In the genomic region with DNA sequence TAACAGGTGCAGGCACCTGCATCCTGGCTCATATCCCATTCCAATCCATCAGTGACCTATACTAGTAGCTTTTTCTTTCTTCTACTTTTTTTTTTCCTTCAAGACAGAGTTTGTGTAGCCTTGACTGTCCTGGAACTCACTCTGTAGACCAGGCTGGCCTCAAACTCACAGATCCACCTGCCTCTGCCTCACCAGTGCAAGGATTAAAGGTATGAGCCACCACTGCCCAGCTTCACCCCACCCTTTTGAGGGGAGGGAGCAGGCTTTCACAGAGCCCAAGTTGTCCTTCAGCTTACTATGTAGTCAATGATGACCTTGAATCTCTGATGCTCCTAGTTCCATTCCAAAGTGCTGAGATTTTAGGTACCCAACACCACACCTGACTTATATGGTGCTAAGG, we compare ENCODE assay signal across 13 mouse cellular contexts. TPM values are rescaled to one million over a fixed set of nuclear protein-coding genes. Genes with fewer than 3 reads are reported as not detected.
DNase-seq lines count a peak whose midpoint lies in the region; ATAC-seq and TF ChIP-seq lines count a peak whose summit lies in the region.
"Had no signal": no experiment of that assay in that cellular context is flagged by ENCODE, and none has a peak within 500 bp of the region (broad histone marks: within the 10 kb centered on the region; RNA-seq: fewer than 3 reads in every experiment).

No protein-coding gene starts in this region.

- peaks cover 21% of the 10 kb centered on the region; the same call in 1 of the 2 replicates for H3K4me1 ChIP-seq in kidney, adult 2 months (ENCODE audit: control insufficient read depth, insufficient read depth, low read length)
- H3K4me1 ChIP-seq in midbrain, embryonic 15.5 days, result peaks cover 27% of the 10 kb centered on the region
- peaks cover 18% of the 10 kb centered on the region for H3K4me1 ChIP-seq in midbrain, embryonic 14.5 days (ENCODE audit: control insufficient read depth, insufficient read depth, low read length)
- peaks cover 26% of the 10 kb centered on the region for H3K4me1 ChIP-seq in stomach, embryonic 16.5 days (ENCODE audit: control insufficient read depth, insufficient read depth, low read length)

- TF ChIP-seq POLR2A in kidney, adult 2 months (IDR thresholded peaks at IDR 0.05; ENCODE audit: low read depth, low read length), result no peak

- H3K9me3 ChIP-seq in midbrain, embryonic 15.5 days, result no peaks in the 10 kb centered on the region
- no peaks in the 10 kb centered on the region for H3K9me3 ChIP-seq in midbrain, embryonic 14.5 days (ENCODE audit: control insufficient read depth, low read length)
- no peaks in the 10 kb centered on the region for H3K9me3 ChIP-seq in stomach, embryonic 16.5 days (replicated peaks; ENCODE audit: control insufficient read depth, low read length)

- peak; percentile 91 for DNase-seq in heart, adult 11 months
- DNase-seq in heart, postnatal 4 days, result no peak
- no peak for DNase-seq in kidney, adult 2 months
- no peak for DNase-seq in kidney, postnatal 14 days
- no peak for DNase-seq in midbrain, embryonic 14.5 days
- DNase-seq in left cerebral cortex, adult 8-10 months (ENCODE audit: low spot score in 2 of 2), result no peak
- DNase-seq: left cerebral cortex, postnatal 4 days had no signal

- no peak overlapping the region for H3K4me3 ChIP-seq in kidney, adult 2 months (ENCODE audit: insufficient read depth, low read depth, low read length)
- no peak overlapping the region for H3K4me3 ChIP-seq in midbrain, embryonic 15.5 days
- no peak overlapping the region for H3K4me3 ChIP-seq in midbrain, embryonic 14.5 days (replicated peaks; ENCODE audit: low read depth, low read length)
- no peak overlapping the region for H3K4me3 ChIP-seq in stomach, embryonic 16.5 days (replicated peaks; ENCODE audit: low read length)

- TF ChIP-seq CTCF in kidney, adult 2 months (conservative IDR thresholded peaks at IDR 0.05; ENCODE audit: insufficient read depth, insufficient read length, low read depth, low read length), result no peak

- H3K4me2 ChIP-seq in midbrain, embryonic 15.5 days, result peak overlapping the region; percentile 96; the same call in 1 of the 2 replicates
- no peak overlapping the region for H3K4me2 ChIP-seq in midbrain, embryonic 14.5 days (ENCODE audit: low read length)
- H3K4me2 ChIP-seq in stomach, embryonic 16.5 days (ENCODE audit: low read depth, low read length), result no peak overlapping the region

- H3K36me3 ChIP-seq in kidney, adult 2 months (ENCODE audit: control insufficient read depth, insufficient read depth, low read length), result no peaks in the 10 kb centered on the region
- no peaks in the 10 kb centered on the region for H3K36me3 ChIP-seq in midbrain, embryonic 15.5 days (replicated peaks)
- 0 out of 2 replicates have a peak, but pooled peaks cover 6% of the 10 kb centered on the region for H3K36me3 ChIP-seq in midbrain, embryonic 14.5 days (ENCODE audit: control insufficient read depth, insufficient read depth, low read length)
- H3K36me3 ChIP-seq in stomach, embryonic 16.5 days (ENCODE audit: control insufficient read depth, insufficient read depth, low read length), result no peaks in the 10 kb centered on the region; the same call in 1 of the 2 replicates

- H3K27me3 ChIP-seq in kidney, adult 2 months (replicated peaks; ENCODE audit: control insufficient read depth, insufficient read depth, low read length), result no peaks in the 10 kb centered on the region
- peaks cover 17% of the 10 kb centered on the region for H3K27me3 ChIP-seq in midbrain, embryonic 15.5 days (replicated peaks)
- peaks cover 21% of the 10 kb centered on the region for H3K27me3 ChIP-seq in midbrain, embryonic 14.5 days (ENCODE audit: control insufficient read depth, insufficient read depth, low read length)
- H3K27me3 ChIP-seq in stomach, embryonic 16.5 days (ENCODE audit: control insufficient read depth, insufficient read depth, low read length), result peaks cover 11% of the 10 kb centered on the region

- no peak for ATAC-seq in midbrain, embryonic 15.5 days (replicated peaks)
- no peak for ATAC-seq in midbrain, embryonic 14.5 days (ENCODE audit: low FRiP score, low TSS enrichment)
- no peak for ATAC-seq in stomach, embryonic 16.5 days (ENCODE audit: insufficient read depth, low FRiP score)
- ATAC-seq: CD4-positive, CD25-positive, alpha-beta regulatory T cell, adult 4 months had no signal

- H3K27ac ChIP-seq in kidney, adult 2 months (ENCODE audit: insufficient read depth, low read depth, low read length), result peak overlapping the region; percentile 53
- H3K27ac ChIP-seq in midbrain, embryonic 15.5 days, result no peak overlapping the region
- no peak overlapping the region for H3K27ac ChIP-seq in midbrain, embryonic 14.5 days (replicated peaks; ENCODE audit: low read depth, low read length)
- peak overlapping the region; percentile 92 for H3K27ac ChIP-seq in stomach, embryonic 16.5 days (ENCODE audit: low read length)

- H3K9ac ChIP-seq in midbrain, embryonic 15.5 days, result no peak overlapping the region
- H3K9ac ChIP-seq in midbrain, embryonic 14.5 days (replicated peaks; ENCODE audit: low read length), result no peak overlapping the region
- H3K9ac ChIP-seq in stomach, embryonic 16.5 days (ENCODE audit: low read length), result 0 out of 2 replicates have a peak overlapping the region, but pooled peaks have one; percentile 93

RNA-seq across cellular contexts. Expression of a gene that starts 2.2 kb away (rescaled TPM):
- total RNA-seq in heart, postnatal 4 days (2021), result 100 to 1,000 TPM; 111 to 119 TPM
- 134 and 155 TPM in 2 replicates for polyA plus RNA-seq in kidney, adult 2 months (2012; rRNA removed)
- polyA plus RNA-seq in midbrain, embryonic 15.5 days (2015; fragmentation: Nextera tagmentation; extraction: Ambion mirVana), result 16.2 and 18.9 TPM in 2 replicates
- polyA plus RNA-seq in midbrain, embryonic 14.5 days (2014; fragmentation: Nextera tagmentation; extraction: Ambion mirVana), result 6.9 and 13.6 TPM in 2 replicates
- 17.8 and 18.0 TPM in 2 replicates for polyA plus RNA-seq in stomach, embryonic 16.5 days (2015; fragmentation: Nextera tagmentation; extraction: Ambion mirVana)
- 10 to 100 TPM; 60.5 to 66.0 (median 63.4) TPM for total RNA-seq in left cerebral cortex, adult 8-10 months (2022)

RNA-seq across cellular contexts. Expression of a gene that starts 5.7 kb away (rescaled TPM):
- total RNA-seq in heart, postnatal 4 days (2021), result not detected
- polyA plus RNA-seq in kidney, adult 2 months (2012; rRNA removed), result 0.44 and 0.99 TPM in 2 replicates
- polyA plus RNA-seq in midbrain, embryonic 15.5 days (2015; fragmentation: Nextera tagmentation; extraction: Ambion mirVana), result 1.1 and 1.3 TPM in 2 replicates
- polyA plus RNA-seq in midbrain, embryonic 14.5 days (2014; fragmentation: Nextera tagmentation; extraction: Ambion mirVana), result 0.53 and 0.78 TPM in 2 replicates
- polyA plus RNA-seq in stomach, embryonic 16.5 days (2015; fragmentation: Nextera tagmentation; extraction: Ambion mirVana), result 1.8 and 2.8 TPM in 2 replicates
- 10 to 100 TPM; 15.5 to 18.5 (median 16.6) TPM for total RNA-seq in left cerebral cortex, adult 8-10 months (2022)
- total RNA-seq: hematopoietic stem cell, adult 5-6 weeks; monocyte, adult 5-6 weeks had no signal
- polyA plus RNA-seq: CD4-positive, CD25-positive, alpha-beta regulatory T cell, adult 4 months; erythroblast, embryonic 14.5 days had no signal

RNA-seq across cellular contexts. Expression of a gene that starts 9.5 kb away (rescaled TPM):
- 100 to 1,000 TPM; 309 to 336 TPM for total RNA-seq in heart, postnatal 4 days (2021)
- 1,575 and 2,285 TPM in 2 replicates for polyA plus RNA-seq in kidney, adult 2 months (2012; rRNA removed)
- 325 and 351 TPM in 2 replicates for polyA plus RNA-seq in midbrain, embryonic 15.5 days (2015; fragmentation: Nextera tagmentation; extraction: Ambion mirVana)
- 215 and 328 TPM in 2 replicates for polyA plus RNA-seq in midbrain, embryonic 14.5 days (2014; fragmentation: Nextera tagmentation; extraction: Ambion mirVana)
- 291 and 307 TPM in 2 replicates for polyA plus RNA-seq in stomach, embryonic 16.5 days (2015; fragmentation: Nextera tagmentation; extraction: Ambion mirVana)
- 100 to 1,000 TPM; 294 to 374 (median 338) TPM for total RNA-seq in left cerebral cortex, adult 8-10 months (2022)

RNA-seq across cellular contexts. Expression of a gene that starts 9.9 kb away (rescaled TPM):
- 10 to 100 TPM; 34.4 to 35.5 TPM for total RNA-seq in heart, postnatal 4 days (2021)
- polyA plus RNA-seq in kidney, adult 2 months (2012; rRNA removed), result 133 and 146 TPM in 2 replicates
- polyA plus RNA-seq in midbrain, embryonic 15.5 days (2015; fragmentation: Nextera tagmentation; extraction: Ambion mirVana), result 101 and 105 TPM in 2 replicates
- 115 and 140 TPM in 2 replicates for polyA plus RNA-seq in midbrain, embryonic 14.5 days (2014; fragmentation: Nextera tagmentation; extraction: Ambion mirVana)
- polyA plus RNA-seq in stomach, embryonic 16.5 days (2015; fragmentation: Nextera tagmentation; extraction: Ambion mirVana), result 111 and 122 TPM in 2 replicates
- 10 to 100 TPM; 35.0 to 55.2 (median 44.9) TPM for total RNA-seq in left cerebral cortex, adult 8-10 months (2022)

RNA-seq across cellular contexts. Expression of a gene that starts 14.9 kb away (rescaled TPM):
- total RNA-seq in heart, postnatal 4 days (2021), result under 1 TPM in 1 of 2 experiments, not detected in 1; 0.56 TPM
- polyA plus RNA-seq in kidney, adult 2 months (2012; rRNA removed), result 0.07 and 0.08 TPM in 2 replicates
- polyA plus RNA-seq in midbrain, embryonic 15.5 days (2015; fragmentation: Nextera tagmentation; extraction: Ambion mirVana), result 4.7 and 5.0 TPM in 2 replicates
- 1.9 and 3.4 TPM in 2 replicates for polyA plus RNA-seq in midbrain, embryonic 14.5 days (2014; fragmentation: Nextera tagmentation; extraction: Ambion mirVana)
- polyA plus RNA-seq in stomach, embryonic 16.5 days (2015; fragmentation: Nextera tagmentation; extraction: Ambion mirVana), result 0.68 and 0.79 TPM in 2 replicates
- total RNA-seq in left cerebral cortex, adult 8-10 months (2022), result 10 to 100 TPM; 25.0 to 31.5 (median 25.7) TPM
- total RNA-seq: hematopoietic stem cell, adult 5-6 weeks; monocyte, adult 5-6 weeks had no signal
- polyA plus RNA-seq: CD4-positive, CD25-positive, alpha-beta regulatory T cell, adult 4 months; erythroblast, embryonic 14.5 days had no signal

Comparison
In these comparisons a context has a peak if more than half of its experiments do, and no peak if none do; other contexts are left out.
1. H3K27ac ChIP-seq: peak in kidney, adult 2 months (single experiment) and stomach, embryonic 16.5 days (single experiment); none in midbrain, embryonic 15.5 days (single experiment) and midbrain, embryonic 14.5 days (single experiment).